Mouse (Mus musculus) small intestine, adult 2 months (tissue): ENCODE measurements around the gene Lrsam1. TPM values are rescaled to one million over a fixed set of nuclear protein-coding genes. Genes with fewer than 3 reads are reported as not detected.
A peak's percentile ranks its signal among the peaks of the same experiment; 100 is the strongest.

ENCODE experiments used
- H3K27ac ChIP-seq: fragments of 200-500 bp; 2 replicates; pipeline ENCODE4 v1.5.1; 2012; ENCODE audit warnings: low read depth, low read length, control low read depth, inconsistent platforms; ENCODE audit not compliant: insufficient read depth
- H3K27me3 ChIP-seq: fragments of 200-500 bp; 2 replicates; pipeline ENCODE4 v1.6.1; 2012; ENCODE audit warnings: mild to moderate bottlenecking, moderate library complexity, low read length, inconsistent platforms; ENCODE audit not compliant: control insufficient read depth, insufficient read depth
- H3K36me3 ChIP-seq: fragments of 200-500 bp; 2 replicates; pipeline ENCODE4 v1.6.1; 2012; ENCODE audit warnings: mild to moderate bottlenecking, low read length, control low read depth, inconsistent platforms; ENCODE audit not compliant: control insufficient read depth, insufficient read depth
- H3K4me1 ChIP-seq: fragments of 200-500 bp; 2 replicates; pipeline ENCODE4 v1.6.1; 2012; ENCODE audit warnings: low read length, inconsistent platforms, mixed read lengths; ENCODE audit not compliant: control insufficient read depth, insufficient read depth, insufficient read length
- H3K4me3 ChIP-seq: fragments of 200-500 bp; 2 replicates; pipeline ENCODE4 v1.5.1; 2012; ENCODE audit warnings: low read depth, mild to moderate bottlenecking, control low read depth, inconsistent platforms, low read length, moderate library complexity
- CTCF ChIP-seq: fragments of 200-500 bp; IDR thresholded peaks from 2 replicates; pipeline ENCODE4 v1.5.1; 2012; ENCODE audit warnings: low read depth, mild to moderate bottlenecking, control low read depth, inconsistent platforms, low read length, moderate library complexity, mixed read lengths; ENCODE audit not compliant: insufficient replicate concordance, insufficient read length; ENCODE audit errors: extremely low read depth
- POLR2A ChIP-seq: fragments of 200-500 bp; IDR thresholded peaks from 2 replicates; pipeline ENCODE4 v1.6.1; 2012; ENCODE audit warnings: low read depth, mild to moderate bottlenecking, control low read depth, inconsistent platforms, low read length, moderate library complexity
- WGBS: fragments of 180-500 bp; shearing (Covaris S2); methylation state at CpG from one replicate; pipeline ENCODE4 v1.1.7; 2018; 5-methylcytosine and 5-hydroxymethylcytosine counted together
- polyA plus RNA-seq: library from polyadenylated mRNA; depleted of rRNA; stranded (reverse); fragments of >200 nt; gene quantifications from 2 replicates; pipeline ENCODE4 v1.2.3, GENCODE M21; 2012

Lrsam1 gene
- polyA plus RNA-seq, 1 experiment = 12.0 TPM

DNA sequence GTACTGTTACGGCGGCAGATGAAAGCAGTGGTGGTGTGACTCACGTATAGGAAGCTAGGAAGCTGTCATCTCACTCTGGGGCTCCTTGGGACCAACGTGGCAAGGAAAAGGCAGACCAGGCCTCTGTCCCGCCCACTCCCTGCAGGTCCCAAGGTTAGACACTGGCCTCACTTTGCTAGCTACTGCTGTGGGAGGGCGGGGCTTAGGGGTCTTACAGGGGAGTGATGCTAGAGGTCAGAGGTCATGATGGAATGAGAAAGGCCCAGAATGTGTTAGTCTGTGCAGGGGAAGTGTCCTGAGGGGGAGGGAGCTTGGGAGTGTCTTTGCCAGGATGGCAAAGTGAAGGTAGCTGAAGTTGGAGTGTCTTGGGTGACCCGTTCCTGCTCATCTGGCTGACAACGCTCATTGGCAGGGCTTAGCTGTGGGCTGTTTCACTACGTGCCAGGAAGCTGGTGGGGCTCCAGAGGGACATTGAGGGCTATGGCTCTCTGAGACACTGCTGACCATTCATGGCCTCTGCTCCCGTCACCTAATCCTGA is 37.0 kb downstream of the Lrsam1 start:
- Histone ChIP-seq H3K27ac (no peak overlapping the region), H3K4me1 (no peaks in the 10 kb centered on the region), H3K36me3 (peaks cover 32% of the 10 kb centered on the region), H3K27me3 (no peaks in the 10 kb centered on the region), H3K4me3 (no peak overlapping the region)
- no peak for TF ChIP-seq CTCF
- TF ChIP-seq POLR2A = no peak
- 74% methylated on average over 10 of the region's 10 CpGs for WGBS

GRCm38 (mm10) chr2:32923551-32924250 is 37.7 kb downstream of the Lrsam1 start:
- Histone ChIP-seq H3K36me3 (peaks cover 34% of the 10 kb centered on the region), H3K4me1 (no peaks in the 10 kb centered on the region), H3K27ac (no peak overlapping the region), H3K27me3 (no peaks in the 10 kb centered on the region), H3K4me3 (no peak overlapping the region)
- WGBS = 93% methylated on average over 24 of the region's 24 CpGs
- TF ChIP-seq POLR2A (no peak), CTCF (no peak)

DNA sequence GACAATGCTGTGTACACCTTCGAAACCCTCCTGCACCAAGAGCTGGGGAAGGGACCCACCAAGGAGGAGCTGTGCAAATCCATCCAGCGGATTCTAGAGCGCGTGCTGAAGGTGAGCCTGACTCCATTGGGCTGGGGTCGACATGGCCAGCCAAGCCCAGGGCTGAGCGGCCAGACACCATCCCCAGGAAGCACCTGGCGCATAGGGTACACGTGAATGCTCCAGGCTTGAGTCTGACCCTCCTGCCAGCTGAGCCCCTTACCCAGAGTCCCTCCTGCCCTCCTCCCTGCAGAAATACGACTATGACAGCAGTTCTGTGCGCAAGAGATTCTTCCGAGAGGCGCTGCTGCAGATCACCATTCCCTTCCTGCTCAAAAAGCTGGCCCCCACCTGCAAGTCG is 38.9 kb downstream of the Lrsam1 start:
- Histone ChIP-seq H3K27me3 (no peaks in the 10 kb centered on the region), H3K4me3 (no peak overlapping the region), H3K4me1 (no peaks in the 10 kb centered on the region), H3K27ac (no peak overlapping the region), H3K36me3 (peaks cover 34% of the 10 kb centered on the region)
- 87% methylated on average over 13 of the region's 13 CpGs for WGBS
- TF ChIP-seq CTCF (no peak), POLR2A (no peak)

DNA sequence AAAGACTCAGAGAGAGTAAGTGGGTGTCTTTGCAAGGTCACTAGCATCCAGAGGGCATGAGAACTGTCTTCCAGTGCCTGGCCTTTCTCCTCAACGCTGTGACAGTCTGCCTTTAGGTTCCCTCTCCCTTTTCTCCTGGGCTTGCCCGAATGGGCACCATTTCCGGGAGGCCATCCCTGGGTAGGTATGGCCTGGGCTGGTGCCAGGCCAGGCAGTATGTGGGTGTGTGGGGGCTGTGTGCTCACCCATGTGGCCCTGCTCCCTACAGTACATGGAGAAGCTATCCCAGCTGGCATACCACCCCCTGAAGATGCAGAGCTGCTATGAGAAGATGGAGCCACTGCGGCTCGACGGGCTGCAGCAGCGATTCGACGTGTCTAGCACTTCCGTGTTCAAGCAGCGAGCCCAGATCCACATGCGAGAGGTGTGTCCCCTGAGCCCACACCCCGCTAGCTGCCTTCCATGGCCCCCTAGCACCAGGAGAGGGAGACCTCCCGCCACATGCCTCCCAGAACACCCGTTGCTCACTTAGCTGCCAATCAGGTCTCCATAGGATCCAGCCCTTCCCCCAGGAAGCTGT is 39.5 kb downstream of the Lrsam1 start:
- Histone ChIP-seq H3K4me3 (no peak overlapping the region), H3K27me3 (no peaks in the 10 kb centered on the region), H3K36me3 (peaks cover 34% of the 10 kb centered on the region), H3K4me1 (peaks cover 2% of the 10 kb centered on the region; the same call in 1 of the 2 replicates), H3K27ac (no peak overlapping the region)
- WGBS = 91% methylated on average over 15 of the region's 15 CpGs
- TF ChIP-seq CTCF = no peak

DNA sequence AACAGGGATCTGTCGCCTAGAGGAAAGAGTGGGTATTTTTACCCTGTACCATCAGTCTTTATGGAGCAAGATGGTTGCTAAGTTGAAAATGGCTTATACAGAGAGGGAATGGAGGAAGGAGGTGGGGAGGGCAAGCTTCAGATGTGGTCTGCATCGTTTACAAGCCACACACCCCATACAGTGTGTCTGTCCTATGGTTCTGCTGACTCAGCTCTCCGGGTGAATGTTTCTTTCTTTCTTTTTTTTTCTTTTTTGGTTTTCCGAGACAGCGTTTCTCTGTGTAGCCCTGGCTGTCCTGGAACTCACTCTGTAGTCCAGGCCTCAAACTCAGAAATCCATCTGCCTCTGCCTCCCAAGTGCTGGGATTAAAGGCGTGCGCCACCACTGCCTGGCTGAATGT is 40.2 kb downstream of the Lrsam1 start:
- Histone ChIP-seq H3K27ac (no peak overlapping the region), H3K27me3 (no peaks in the 10 kb centered on the region), H3K4me3 (no peak overlapping the region), H3K36me3 (peaks cover 34% of the 10 kb centered on the region), H3K4me1 (peaks cover 2% of the 10 kb centered on the region; the same call in 1 of the 2 replicates)
- 88% methylated on average over 7 of the region's 7 CpGs for WGBS
- no peak for TF ChIP-seq CTCF
- no peak for TF ChIP-seq POLR2A

DNA sequence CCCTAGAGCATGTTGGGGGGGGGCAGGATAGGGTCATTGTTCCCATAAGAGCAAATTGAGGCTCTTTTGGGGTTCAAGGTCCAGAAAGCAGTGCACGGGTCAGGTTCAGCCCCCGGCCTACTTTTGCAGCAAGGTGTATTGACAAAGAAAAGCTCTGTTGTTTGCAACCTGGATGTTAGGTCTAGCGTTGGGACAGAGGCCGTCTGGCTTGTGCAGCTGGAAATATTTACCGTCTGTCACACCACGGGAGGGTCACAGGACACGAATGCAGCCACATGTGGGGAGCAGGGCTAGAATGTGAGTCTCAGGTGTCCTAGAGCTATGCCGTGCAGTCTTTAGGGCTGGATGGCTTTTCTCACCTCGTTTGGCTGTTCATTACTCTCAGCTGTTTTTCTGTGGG is 43.0 kb downstream of the Lrsam1 start:
- no peak for TF ChIP-seq CTCF
- TF ChIP-seq POLR2A = no peak
- H3K27ac ChIP-seq = no peak overlapping the region

DNA sequence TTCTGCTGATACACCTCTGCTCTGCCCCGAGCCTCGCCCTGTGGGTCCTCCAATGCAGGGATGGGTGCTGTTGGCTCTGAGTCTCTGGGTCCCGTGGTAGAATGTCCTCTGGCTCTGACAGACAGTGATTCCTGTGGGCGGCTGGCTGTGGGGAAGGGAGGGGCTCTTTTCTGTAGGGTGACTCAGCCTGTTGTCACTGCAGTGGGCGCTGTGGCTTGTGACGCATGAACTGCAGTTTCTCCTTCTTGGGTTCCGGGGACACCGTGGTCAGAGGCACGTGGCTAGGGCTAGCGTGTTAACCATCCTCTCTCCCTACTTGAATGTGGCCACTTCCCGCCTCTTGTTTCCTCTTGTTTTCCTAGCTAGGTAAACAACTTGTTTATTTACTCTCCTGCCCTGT is 43.9 kb downstream of the Lrsam1 start:
- no peak for TF ChIP-seq CTCF
- TF ChIP-seq POLR2A = no peak
- peaks cover 28% of the 10 kb centered on the region for H3K36me3 ChIP-seq
- H3K27me3 ChIP-seq = no peaks in the 10 kb centered on the region
- no peak overlapping the region for H3K4me3 ChIP-seq
- 69% methylated on average over 11 of the region's 11 CpGs for WGBS
- H3K4me1 ChIP-seq = peaks cover 11% of the 10 kb centered on the region
- no peak overlapping the region for H3K27ac ChIP-seq

More for the DNA sequence above, 43.0 kb downstream of the Lrsam1 start:
- Histone ChIP-seq H3K4me1 (peaks cover 11% of the 10 kb centered on the region), H3K27me3 (no peaks in the 10 kb centered on the region), H3K4me3 (no peak overlapping the region), H3K36me3 (peaks cover 34% of the 10 kb centered on the region)
- 80% methylated on average over 9 of the region's 9 CpGs for WGBS

DNA sequence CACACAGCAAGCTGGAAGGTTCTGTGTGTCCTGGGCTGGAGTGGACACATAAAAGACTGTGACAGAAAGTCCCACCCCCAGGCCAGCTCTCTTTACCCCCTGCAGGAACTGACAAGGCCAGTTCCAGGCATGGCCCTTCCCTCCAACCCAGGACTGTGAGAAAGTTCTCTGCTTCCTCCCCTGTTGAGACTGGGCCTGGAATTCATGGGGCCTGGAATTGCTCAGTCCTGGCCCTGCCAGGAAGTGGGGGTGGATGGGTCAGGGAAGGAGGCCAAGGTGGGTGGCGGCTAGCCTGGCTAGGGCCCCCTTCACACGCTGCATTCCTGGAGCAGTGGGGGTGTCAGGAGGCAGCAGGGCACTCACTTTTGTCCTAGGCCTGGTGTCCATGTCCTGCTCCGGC is 46.5 kb downstream of the Lrsam1 start:
- Histone ChIP-seq H3K4me1 (peaks cover 11% of the 10 kb centered on the region), H3K4me3 (no peak overlapping the region), H3K36me3 (peaks cover 25% of the 10 kb centered on the region), H3K27ac (peak overlapping the region; percentile 51; the same call in 1 of the 2 replicates), H3K27me3 (no peaks in the 10 kb centered on the region)
- TF ChIP-seq POLR2A (no peak), CTCF (no peak)
- 71% methylated on average over 3 of the region's 3 CpGs for WGBS
